Mouse (Mus musculus) cerebellum, adult 2 months (tissue): ENCODE data around the gene Maip1.

Source experiments
- CTCF ChIP-seq: fragments of 200-500 bp; IDR thresholded peaks from 2 replicates; pipeline ENCODE4 v1.5.1; 2011; ENCODE audit warnings: low read depth, mild to moderate bottlenecking, control low read depth, low read length, moderate library complexity, borderline replicate concordance; ENCODE audit not compliant: insufficient read depth
- POLR2A ChIP-seq: fragments of 200-500 bp; IDR thresholded peaks from 2 replicates; pipeline ENCODE4 v1.6.1; 2011; ENCODE audit warnings: low read length, control low read depth, borderline replicate concordance; ENCODE audit not compliant: insufficient read depth

- no peak for TF ChIP-seq POLR2A
- no peak for TF ChIP-seq CTCF
Measured at GRCm38 (mm10) chr1:57400321-57400720, 5.8 kb upstream of the Maip1 start.
